In genomic region chr9:41207130-41208104, GRCm38 (mm10) we compare ENCODE assay signal across 8 mouse cellular contexts. TPM values are rescaled to one million over a fixed set of nuclear protein-coding genes. Genes with fewer than 3 reads are reported as not detected.
A peak's percentile ranks its signal among the peaks of the same experiment; 100 is the strongest.
DNase-seq lines count a peak whose midpoint lies in the region; ATAC-seq and TF ChIP-seq lines count a peak whose summit lies in the region.

No protein-coding gene starts in this region.

- H3K9ac ChIP-seq in heart, embryonic 11.5 days (ENCODE audit: low read depth, low read length), result peak overlapping the region; percentile 66
- peak overlapping the region; percentile 59 for H3K9ac ChIP-seq in kidney, embryonic 16.5 days (replicated peaks; ENCODE audit: low read length)
- no peak overlapping the region for H3K9ac ChIP-seq in liver, adult 2 months (ENCODE audit: low read depth, low read length)

- H3K79me2 ChIP-seq in C2C12 (ENCODE audit: control insufficient read depth, insufficient read depth) (no peaks in the 10 kb centered on the region), myocyte (ENCODE audit: control insufficient read depth, insufficient read depth) (no peaks in the 10 kb centered on the region)
- H3K79me2 ChIP-seq in liver, adult 2 months (ENCODE audit: control insufficient read depth, insufficient read depth, low read length), result no peaks in the 10 kb centered on the region

- no peaks in the 10 kb centered on the region for H3K36me3 ChIP-seq in C2C12 (ENCODE audit: control insufficient read depth, insufficient read depth)
- no peaks in the 10 kb centered on the region for H3K36me3 ChIP-seq in erythroblast, embryonic 14.5 days (ENCODE audit: control insufficient read depth)
- H3K36me3 ChIP-seq in heart, embryonic 11.5 days (ENCODE audit: control insufficient read depth, insufficient read depth, low read length), result no peaks in the 10 kb centered on the region
- no peaks in the 10 kb centered on the region for H3K36me3 ChIP-seq in kidney, embryonic 16.5 days (ENCODE audit: insufficient read depth, low read length)
- H3K36me3 ChIP-seq in liver, adult 2 months (ENCODE audit: control insufficient read depth, insufficient read depth, low read length), result no peaks in the 10 kb centered on the region
- no peaks in the 10 kb centered on the region for H3K36me3 ChIP-seq in myocyte (ENCODE audit: control insufficient read depth, insufficient read depth)
- no peaks in the 10 kb centered on the region for H3K36me3 ChIP-seq in splenic B cell, adult 2 months (ENCODE audit: control insufficient read depth, insufficient read depth, low read length, poor library complexity, severe bottlenecking)

- H3K79me3 ChIP-seq in C2C12 (ENCODE audit: low read depth), result no peaks in the 10 kb centered on the region

- peak; percentile 86 for ATAC-seq in heart, embryonic 11.5 days (replicated peaks; ENCODE audit: insufficient number of reproducible peaks, low FRiP score, low TSS enrichment)
- ATAC-seq in kidney, embryonic 16.5 days (ENCODE audit: low FRiP score, low TSS enrichment), result peak; percentile 94

- H3K27ac ChIP-seq in heart, embryonic 11.5 days (ENCODE audit: low read depth, low read length), result peak overlapping the region; percentile 77
- peak overlapping the region; percentile 93 for H3K27ac ChIP-seq in kidney, embryonic 16.5 days (ENCODE audit: low read length)
- no peak overlapping the region for H3K27ac ChIP-seq in liver, adult 2 months (replicated peaks; ENCODE audit: insufficient read depth, low read depth, low read length)

- peak; percentile 60 for TF ChIP-seq CTCF in C2C12 (IDR thresholded peaks at IDR 0.05; ENCODE audit: control insufficient read depth, insufficient read depth, insufficient read length)
- peak; percentile 90 for TF ChIP-seq CTCF in brain, embryonic 14.5 days (IDR thresholded peaks at IDR 0.05; ENCODE audit: borderline replicate concordance, extremely low read depth, insufficient read depth, insufficient read length)
- TF ChIP-seq CTCF in liver, adult 2 months (IDR thresholded peaks at IDR 0.05; ENCODE audit: low read depth, low read length), result peak; percentile 92

- H3K27me3 ChIP-seq in C2C12 (ENCODE audit: control insufficient read depth, insufficient read depth, insufficient read length), result no peaks in the 10 kb centered on the region
- H3K27me3 ChIP-seq in erythroblast, embryonic 14.5 days (ENCODE audit: control insufficient read depth), result no peaks in the 10 kb centered on the region
- no peaks in the 10 kb centered on the region for H3K27me3 ChIP-seq in heart, embryonic 11.5 days (ENCODE audit: control insufficient read depth, insufficient read depth, low read length)
- H3K27me3 ChIP-seq in kidney, embryonic 16.5 days (ENCODE audit: insufficient read depth, low read length), result no peaks in the 10 kb centered on the region
- no peaks in the 10 kb centered on the region for H3K27me3 ChIP-seq in liver, adult 2 months (ENCODE audit: control insufficient read depth, insufficient read depth, low read length)
- H3K27me3 ChIP-seq in myocyte (ENCODE audit: control insufficient read depth, insufficient read depth, insufficient read length), result no peaks in the 10 kb centered on the region
- no peaks in the 10 kb centered on the region for H3K27me3 ChIP-seq in splenic B cell, adult 2 months (ENCODE audit: control insufficient read depth, insufficient read depth, low read length, poor library complexity, severe bottlenecking)

- H3ac ChIP-seq in C2C12 (ENCODE audit: control insufficient read depth, insufficient read length, low read depth), result no peak overlapping the region
- H3ac ChIP-seq in myocyte (ENCODE audit: control insufficient read depth, insufficient read length), result no peak overlapping the region

- H3K4me2 ChIP-seq in heart, embryonic 11.5 days, result peak overlapping the region; percentile 61
- peak overlapping the region; percentile 54 for H3K4me2 ChIP-seq in kidney, embryonic 16.5 days (replicated peaks; ENCODE audit: low read depth, low read length)
- H3K4me2 ChIP-seq in myocyte (ENCODE audit: low read depth), result peak overlapping the region; percentile 91

- H3K4me3 ChIP-seq in C2C12 (ENCODE audit: insufficient read depth, poor library complexity, severe bottlenecking) (no peak overlapping the region), myocyte (peak overlapping the region; percentile 16)
- H3K4me3 ChIP-seq in erythroblast, embryonic 14.5 days (replicated peaks), result peak overlapping the region; percentile 63
- H3K4me3 ChIP-seq in heart, embryonic 11.5 days (ENCODE audit: low read depth, low read length), result peak overlapping the region; percentile 28
- H3K4me3 ChIP-seq in kidney, embryonic 16.5 days (ENCODE audit: low read length), result peak overlapping the region; percentile 45
- H3K4me3 ChIP-seq in liver, adult 2 months (ENCODE audit: insufficient read depth, low read depth, low read length), result peak overlapping the region; percentile 15

- H3K4me1 ChIP-seq in erythroblast, embryonic 14.5 days (ENCODE audit: control insufficient read depth), result peaks cover 4% of the 10 kb centered on the region
- H3K4me1 ChIP-seq in heart, embryonic 11.5 days (ENCODE audit: control insufficient read depth, insufficient read depth, low read length), result peaks cover 14% of the 10 kb centered on the region
- peaks cover 8% of the 10 kb centered on the region for H3K4me1 ChIP-seq in kidney, embryonic 16.5 days (ENCODE audit: insufficient read depth, low read length)
- H3K4me1 ChIP-seq in liver, adult 2 months (ENCODE audit: control insufficient read depth, insufficient read depth, low read length), result no peaks in the 10 kb centered on the region

- DNase-seq in brain, embryonic 14.5 days (ENCODE audit: low read depth), result peak; percentile 100
- peak; percentile 92 for DNase-seq in liver, adult 2 months (ENCODE audit: extremely low read depth, low read depth, low spot score)
- DNase-seq in splenic B cell, adult 2 months (ENCODE audit: low read depth, low spot score), result peak; percentile 99

- TF ChIP-seq POLR2A in brain, embryonic 14.5 days (IDR thresholded peaks at IDR 0.05; ENCODE audit: borderline replicate concordance, extremely low read depth, insufficient read depth, insufficient read length, poor library complexity, severe bottlenecking), result peak; percentile 23; the same call in 1 of the 2 replicates
- TF ChIP-seq POLR2A in liver, adult 2 months (IDR thresholded peaks at IDR 0.05; ENCODE audit: extremely low read depth, insufficient read depth, low read length), result no peak
- peak; percentile 32 for TF ChIP-seq POLR2A in myocyte (IDR thresholded peaks at IDR 0.05; ENCODE audit: insufficient read length, low read depth)

- no peaks in the 10 kb centered on the region for H3K9me3 ChIP-seq in erythroblast, embryonic 14.5 days (ENCODE audit: control insufficient read depth, low read length)
- H3K9me3 ChIP-seq in heart, embryonic 11.5 days (replicated peaks; ENCODE audit: control insufficient read depth, low read length), result no peaks in the 10 kb centered on the region
- H3K9me3 ChIP-seq in kidney, embryonic 16.5 days (ENCODE audit: low read length), result no peaks in the 10 kb centered on the region

- WGBS in heart, embryonic 11.5 days (ENCODE audit: insufficient replicate concordance), result 5% methylated on average over 28 of the region's 28 CpGs
- WGBS in kidney, embryonic 16.5 days, result 5% methylated on average over 28 of the region's 28 CpGs
- WGBS in liver, adult 2 months, result 9% methylated on average over 28 of the region's 28 CpGs

TF ChIP-seq in C2C12, 6 proteins besides CTCF, POLR2A, EP300 and RAD21:
- TF ChIP-seq MYOG (IDR thresholded peaks at IDR 0.05; ENCODE audit: control insufficient read depth, extremely low read depth, insufficient read length) (no peak), USF1 (IDR thresholded peaks at IDR 0.05; ENCODE audit: low read depth) (peak; percentile 85)

TF ChIP-seq in myocyte, 11 proteins besides CTCF, POLR2A, EP300 and RAD21:
- TF ChIP-seq MYOG (IDR thresholded peaks at IDR 0.05; ENCODE audit: control insufficient read depth in 1 of 3, insufficient read depth in 1 of 3, insufficient read length in 2 of 3, low read depth in 2 of 3) (no peak), CEBPB (IDR thresholded peaks at IDR 0.05; ENCODE audit: insufficient read depth, poor library complexity, severe bottlenecking) (0 out of 2 replicates have a peak, but pooled peaks have one; percentile 22), USF1 (IDR thresholded peaks at IDR 0.05; ENCODE audit: low read depth) (peak; percentile 88)

RNA-seq across cellular contexts. Expression of gene Ubash3b, which starts 45.9 kb away (rescaled TPM):
- polyA plus RNA-seq in C2C12 (2012; fragmentation: generic; extraction: Trizol) (3.2 TPM), myocyte (2012; fragmentation: generic; extraction: Trizol) (5.9 TPM)
- polyA plus RNA-seq in brain, embryonic 14.5 days (2012; rRNA removed), result 13.1 and 16.3 TPM in 2 replicates
- 0.07 and 0.12 TPM in 2 replicates for polyA plus RNA-seq in erythroblast, embryonic 14.5 days (2012)
- 15.2 and 15.7 TPM in 2 replicates for polyA plus RNA-seq in heart, embryonic 11.5 days (2014; fragmentation: Nextera tagmentation; extraction: Ambion mirVana)
- polyA plus RNA-seq in kidney, embryonic 16.5 days (2015; fragmentation: Nextera tagmentation; extraction: Ambion mirVana), result 6.8 and 7.5 TPM in 2 replicates
- 0.65 and 0.87 TPM in 2 replicates for total RNA-seq in liver, adult 2 months (2014; rRNA removed)
- 0.51 and 0.76 TPM in 2 replicates for polyA plus RNA-seq in liver, adult 2 months (2012; rRNA removed)
